Mouse (Mus musculus): ENCODE data around the gene Tpi1. TPM values are rescaled to one million over a fixed set of nuclear protein-coding genes. Genes with fewer than 3 reads are reported as not detected.

The Tpi1 gene
- total and polyA plus RNA-seq, 3 experiments: 788 to 884 (median 870) TPM

- peaks cover 3% of the 10 kb centered on the region for H3K4me1 ChIP-seq (ENCODE audit: control insufficient read depth, insufficient read depth, low read length)
- H3K36me3 ChIP-seq (ENCODE audit: control insufficient read depth, insufficient read depth, low read length): peaks cover 7% of the 10 kb centered on the region
- DNase-seq: peak in 1 of 2 experiments; percentile 14
- H3K4me3 ChIP-seq: no peak overlapping the region
- H3K79me2 ChIP-seq (replicated peaks; ENCODE audit: control insufficient read depth, insufficient read depth, low read length): no peaks in the 10 kb centered on the region
- H3K27me3 ChIP-seq (ENCODE audit: control insufficient read depth, insufficient read depth, low read length): no peaks in the 10 kb centered on the region
- 89% methylated on average over 8 of the region's 8 CpGs for WGBS
- intact Hi-C loops (cut with DNase I): no loop called here
- TF ChIP-seq CTCF (IDR thresholded peaks at IDR 0.05): no peak
- TF ChIP-seq EP300 (IDR thresholded peaks at IDR 0.05; ENCODE audit: insufficient read depth, low read depth, low read length): no peak
- TF ChIP-seq POLR2A (IDR thresholded peaks at IDR 0.05; ENCODE audit: insufficient read depth, low read depth, low read length): no peak
- no peak overlapping the region for H3K27ac ChIP-seq
- H3K9ac ChIP-seq (ENCODE audit: low read depth, low read length): no peak overlapping the region
These were observed 3.5 kb upstream of the Tpi1 start for GRCm38 (mm10) chr6:124817563-124817962.

- TF ChIP-seq EP300 (IDR thresholded peaks at IDR 0.05; ENCODE audit: insufficient read depth, low read depth, low read length) (no peak), POLR2A (IDR thresholded peaks at IDR 0.05; ENCODE audit: insufficient read depth, low read depth, low read length) (no peak), CTCF (IDR thresholded peaks at IDR 0.05) (no peak)
- peak in 1 of 2 experiments; percentile 13 for DNase-seq
- H3K36me3 ChIP-seq (ENCODE audit: control insufficient read depth, insufficient read depth, low read length): peaks cover 6% of the 10 kb centered on the region
- intact Hi-C loops (cut with DNase I): no loop called here
- H3K4me3 ChIP-seq: no peak overlapping the region
- no peaks in the 10 kb centered on the region for H3K79me2 ChIP-seq (replicated peaks; ENCODE audit: control insufficient read depth, insufficient read depth, low read length)
- no peak overlapping the region for H3K27ac ChIP-seq
- H3K27me3 ChIP-seq (ENCODE audit: control insufficient read depth, insufficient read depth, low read length): no peaks in the 10 kb centered on the region
- 94% methylated on average over 11 of the region's 11 CpGs for WGBS
- no peak overlapping the region for H3K9ac ChIP-seq (ENCODE audit: low read depth, low read length)
- peaks cover 4% of the 10 kb centered on the region for H3K4me1 ChIP-seq (ENCODE audit: control insufficient read depth, insufficient read depth, low read length)
These were observed 3.0 kb upstream of the Tpi1 start for GRCm38 (mm10) chr6:124817125-124817524.

- Histone ChIP-seq H3K4me3 (no peak overlapping the region), H3K27ac (no peak overlapping the region), H3K79me2 (replicated peaks; ENCODE audit: control insufficient read depth, insufficient read depth, low read length) (no peaks in the 10 kb centered on the region), H3K36me3 (ENCODE audit: control insufficient read depth, insufficient read depth, low read length) (peaks cover under 1% of the 10 kb centered on the region), H3K9ac (ENCODE audit: low read depth, low read length) (no peak overlapping the region), H3K4me1 (ENCODE audit: control insufficient read depth, insufficient read depth, low read length) (peaks cover 4% of the 10 kb centered on the region), H3K27me3 (ENCODE audit: control insufficient read depth, insufficient read depth, low read length) (no peaks in the 10 kb centered on the region)
- peak in 1 of 2 experiments; percentile 14 for DNase-seq
- TF ChIP-seq POLR2A (IDR thresholded peaks at IDR 0.05; ENCODE audit: insufficient read depth, low read depth, low read length) (no peak), EP300 (IDR thresholded peaks at IDR 0.05; ENCODE audit: insufficient read depth, low read depth, low read length) (no peak), CTCF (IDR thresholded peaks at IDR 0.05) (no peak)
- 90% methylated on average over 4 of the region's 4 CpGs for WGBS
- intact Hi-C loops (cut with DNase I): no loop called here
These were observed 2.5 kb upstream of the Tpi1 start for GRCm38 (mm10) chr6:124816611-124817010.

- DNase-seq: peak in 1 of 2 experiments; percentile 15
- Histone ChIP-seq H3K27ac (no peak overlapping the region), H3K36me3 (ENCODE audit: control insufficient read depth, insufficient read depth, low read length) (no peaks in the 10 kb centered on the region; the same call in 1 of the 2 replicates), H3K4me3 (no peak overlapping the region), H3K4me1 (ENCODE audit: control insufficient read depth, insufficient read depth, low read length) (peaks cover 4% of the 10 kb centered on the region), H3K79me2 (replicated peaks; ENCODE audit: control insufficient read depth, insufficient read depth, low read length) (no peaks in the 10 kb centered on the region), H3K9ac (ENCODE audit: low read depth, low read length) (no peak overlapping the region), H3K27me3 (ENCODE audit: control insufficient read depth, insufficient read depth, low read length) (no peaks in the 10 kb centered on the region)
- 78% methylated on average over 9 of the region's 9 CpGs for WGBS
- TF ChIP-seq EP300 (IDR thresholded peaks at IDR 0.05; ENCODE audit: insufficient read depth, low read depth, low read length) (no peak), POLR2A (IDR thresholded peaks at IDR 0.05; ENCODE audit: insufficient read depth, low read depth, low read length) (no peak), CTCF (IDR thresholded peaks at IDR 0.05) (no peak)
- intact Hi-C loops (cut with DNase I): no loop called here
These were observed 1.0 kb upstream of the Tpi1 start for GRCm38 (mm10) chr6:124814858-124815774.

GRCm38 (mm10) chr6:124814448-124814847 lies 352 bp upstream of the Tpi1 start:
- 0 out of 2 replicates have a peak overlapping the region, but pooled peaks have one; percentile 6 for H3K9ac ChIP-seq (ENCODE audit: low read depth, low read length)
- H3K36me3 ChIP-seq (ENCODE audit: control insufficient read depth, insufficient read depth, low read length): no peaks in the 10 kb centered on the region; the same call in 1 of the 2 replicates
- TF ChIP-seq EP300 (IDR thresholded peaks at IDR 0.05; ENCODE audit: insufficient read depth, low read depth, low read length): no peak
- TF ChIP-seq POLR2A (IDR thresholded peaks at IDR 0.05; ENCODE audit: insufficient read depth, low read depth, low read length): no peak
- TF ChIP-seq CTCF (IDR thresholded peaks at IDR 0.05): no peak
- no peaks in the 10 kb centered on the region for H3K79me2 ChIP-seq (replicated peaks; ENCODE audit: control insufficient read depth, insufficient read depth, low read length)
- peak overlapping the region; percentile 92; the same call in 1 of the 2 replicates for H3K27ac ChIP-seq
- peak overlapping the region; percentile 85; the same call in 1 of the 2 replicates for H3K4me3 ChIP-seq
- H3K4me1 ChIP-seq (ENCODE audit: control insufficient read depth, insufficient read depth, low read length): peaks cover 8% of the 10 kb centered on the region
- no peak for DNase-seq
- WGBS: 41% methylated on average over 8 of the region's 8 CpGs
- intact Hi-C loops (cut with DNase I): no loop called here
- no peaks in the 10 kb centered on the region for H3K27me3 ChIP-seq (ENCODE audit: control insufficient read depth, insufficient read depth, low read length)

GRCm38 (mm10) chr6:124813496-124813895 lies 600 bp downstream of the Tpi1 start:
- H3K79me2 ChIP-seq (replicated peaks; ENCODE audit: control insufficient read depth, insufficient read depth, low read length): no peaks in the 10 kb centered on the region
- peak overlapping the region; percentile 92 for H3K27ac ChIP-seq
- TF ChIP-seq CTCF (IDR thresholded peaks at IDR 0.05) (no peak), EP300 (IDR thresholded peaks at IDR 0.05; ENCODE audit: insufficient read depth, low read depth, low read length) (no peak), POLR2A (IDR thresholded peaks at IDR 0.05; ENCODE audit: insufficient read depth, low read depth, low read length) (no peak; the same call in 1 of the 2 replicates)
- peaks cover 8% of the 10 kb centered on the region for H3K4me1 ChIP-seq (ENCODE audit: control insufficient read depth, insufficient read depth, low read length)
- peak overlapping the region; percentile 85 for H3K4me3 ChIP-seq
- H3K27me3 ChIP-seq (ENCODE audit: control insufficient read depth, insufficient read depth, low read length): no peaks in the 10 kb centered on the region
- intact Hi-C loops (cut with DNase I): no loop called here
- WGBS: under 1% methylated on average over 18 of the region's 18 CpGs
- peak overlapping the region; percentile 70 for H3K9ac ChIP-seq (ENCODE audit: low read depth, low read length)
- DNase-seq: peak; percentile 72 to 75
- no peaks in the 10 kb centered on the region; the same call in 1 of the 2 replicates for H3K36me3 ChIP-seq (ENCODE audit: control insufficient read depth, insufficient read depth, low read length)
